ENCODE assay signal across 25 mouse cellular contexts in genomic region chrX:93928379-93928778, GRCm38 (mm10). TPM values are rescaled to one million over a fixed set of nuclear protein-coding genes. Genes with fewer than 3 reads are reported as not detected.
A peak's percentile ranks its signal among the peaks of the same experiment; 100 is the strongest.
DNase-seq lines count a peak whose midpoint lies in the region; ATAC-seq and TF ChIP-seq lines count a peak whose summit lies in the region.
"Had no signal": no experiment of that assay in that cellular context is flagged by ENCODE, and none has a peak within 500 bp of the region (broad histone marks: within the 10 kb centered on the region; RNA-seq: fewer than 3 reads in every experiment).

No protein-coding gene starts in this region.

- DNase-seq in liver, adult 2 months (ENCODE audit: extremely low read depth, low read depth, low spot score), result peak; percentile 37
- no peak for DNase-seq in liver
- no peak for DNase-seq in gastrocnemius, postnatal 10 days
- no peak for DNase-seq in layer of hippocampus, adult 8-10 months (ENCODE audit: low spot score in 2 of 2)
- no peak for DNase-seq in ovary, postnatal 14 days (ENCODE audit: low spot score)
- DNase-seq: B cell, adult 2 months; cerebellum, adult 18-20 months; cerebellum, postnatal 25 days; kidney, postnatal 10 days; left cerebral cortex, postnatal 4 days; lung, adult 18-20 months; thymus, adult 2 months had no signal

- no peaks in the 10 kb centered on the region for H3K36me3 ChIP-seq in liver, adult 2 months (ENCODE audit: control insufficient read depth, insufficient read depth, low read length)
- no peaks in the 10 kb centered on the region for H3K36me3 ChIP-seq in intestine, embryonic 15.5 days
- H3K36me3 ChIP-seq in liver, embryonic 15.5 days (replicated peaks), result no peaks in the 10 kb centered on the region
- H3K36me3 ChIP-seq: heart, embryonic 10.5 days; hindbrain, embryonic 12.5 days; midbrain, embryonic 12.5 days; neural tube, embryonic 13.5 days; stomach, embryonic 15.5 days had no signal

- no peak overlapping the region for H3K4me2 ChIP-seq in intestine, embryonic 15.5 days (replicated peaks)
- H3K4me2 ChIP-seq in liver, embryonic 15.5 days, result peak overlapping the region; percentile 41
- H3K4me2 ChIP-seq: hindbrain, embryonic 12.5 days; midbrain, embryonic 12.5 days; neural tube, embryonic 13.5 days; stomach, embryonic 15.5 days had no signal

- no peaks in the 10 kb centered on the region for H3K9me3 ChIP-seq in intestine, embryonic 15.5 days
- no peaks in the 10 kb centered on the region for H3K9me3 ChIP-seq in liver, embryonic 15.5 days (replicated peaks)
- H3K9me3 ChIP-seq: heart, embryonic 10.5 days; hindbrain, embryonic 12.5 days; midbrain, embryonic 12.5 days; stomach, embryonic 15.5 days had no signal

- TF ChIP-seq CTCF in liver, adult 2 months (IDR thresholded peaks at IDR 0.05; ENCODE audit: low read depth, low read length), result no peak

- H3K4me1 ChIP-seq in liver, adult 2 months (ENCODE audit: control insufficient read depth, insufficient read depth, low read length), result peaks cover 2% of the 10 kb centered on the region; the same call in 1 of the 2 replicates
- H3K4me1 ChIP-seq in intestine, embryonic 15.5 days (replicated peaks), result no peaks in the 10 kb centered on the region
- peaks cover 30% of the 10 kb centered on the region for H3K4me1 ChIP-seq in liver, embryonic 15.5 days (replicated peaks)
- H3K4me1 ChIP-seq: heart, embryonic 10.5 days; hindbrain, embryonic 12.5 days; midbrain, embryonic 12.5 days; neural tube, embryonic 13.5 days; stomach, embryonic 15.5 days had no signal

- WGBS in liver, adult 2 months, result 27% methylated on average over 3 of the region's 3 CpGs
- WGBS in intestine, embryonic 15.5 days, result 65% methylated on average over 3 of the region's 3 CpGs
- 39% methylated on average over 3 of the region's 3 CpGs for WGBS in liver, embryonic 15.5 days (ENCODE audit: insufficient replicate concordance)

- H3K27me3 ChIP-seq in liver, adult 2 months (ENCODE audit: control insufficient read depth, insufficient read depth, low read length), result no peaks in the 10 kb centered on the region
- H3K27me3 ChIP-seq in intestine, embryonic 15.5 days (replicated peaks), result no peaks in the 10 kb centered on the region
- H3K27me3 ChIP-seq in liver, embryonic 15.5 days, result no peaks in the 10 kb centered on the region
- H3K27me3 ChIP-seq: midbrain, embryonic 12.5 days; neural tube, embryonic 13.5 days; stomach, embryonic 15.5 days had no signal

- H3K9ac ChIP-seq in liver, adult 2 months (ENCODE audit: low read depth, low read length), result no peak overlapping the region
- no peak overlapping the region for H3K9ac ChIP-seq in intestine, embryonic 15.5 days
- H3K9ac ChIP-seq in liver, embryonic 15.5 days, result no peak overlapping the region; the same call in 1 of the 2 replicates
- H3K9ac ChIP-seq: hindbrain, embryonic 12.5 days; midbrain, embryonic 12.5 days; neural tube, embryonic 13.5 days; stomach, embryonic 15.5 days had no signal

- H3K4me3 ChIP-seq in liver, adult 2 months (ENCODE audit: insufficient read depth, low read depth, low read length), result no peak overlapping the region
- H3K4me3 ChIP-seq in intestine, embryonic 15.5 days (replicated peaks), result no peak overlapping the region
- no peak overlapping the region for H3K4me3 ChIP-seq in liver, embryonic 15.5 days (replicated peaks)
- H3K4me3 ChIP-seq: heart, embryonic 10.5 days; hindbrain, embryonic 12.5 days; left cerebral cortex, adult 2 months; midbrain, embryonic 12.5 days; neural tube, embryonic 13.5 days; stomach, embryonic 15.5 days had no signal

- H3K27ac ChIP-seq in liver, adult 2 months (replicated peaks; ENCODE audit: insufficient read depth, low read depth, low read length), result no peak overlapping the region
- peak overlapping the region; percentile 40; the same call in 1 of the 2 replicates for H3K27ac ChIP-seq in intestine, embryonic 15.5 days
- H3K27ac ChIP-seq in liver, embryonic 15.5 days (replicated peaks), result peak overlapping the region; percentile 80
- H3K27ac ChIP-seq: heart, embryonic 10.5 days; hindbrain, embryonic 12.5 days; left cerebral cortex, adult 2 months; midbrain, embryonic 12.5 days; neural tube, embryonic 13.5 days; stomach, embryonic 15.5 days had no signal

- ATAC-seq in intestine, embryonic 15.5 days, result peak; percentile 82
- peak; percentile 58 for ATAC-seq in liver, embryonic 15.5 days (ENCODE audit: insufficient read depth)
- ATAC-seq: forebrain, embryonic 16.5 days had no signal

- H3K79me2 ChIP-seq in liver, adult 2 months (ENCODE audit: control insufficient read depth, insufficient read depth, low read length), result no peaks in the 10 kb centered on the region

- no peak for TF ChIP-seq POLR2A in liver, adult 2 months (IDR thresholded peaks at IDR 0.05; ENCODE audit: extremely low read depth, insufficient read depth, low read length)

RNA-seq across cellular contexts. Expression of gene AU015836, which starts 40.1 kb away (rescaled TPM):
- total RNA-seq in liver, adult 2 months (2014; rRNA removed), result not detected in 2 replicates
- not detected in 2 replicates for polyA plus RNA-seq in liver, adult 2 months (2012; rRNA removed)
- 0.36 and 0.42 TPM in 2 replicates for polyA plus RNA-seq in intestine, embryonic 15.5 days (2015; fragmentation: Nextera tagmentation; extraction: Ambion mirVana)
- polyA plus RNA-seq in liver, embryonic 15.5 days (2015; fragmentation: Nextera tagmentation; extraction: Ambion mirVana), result 0.31 and 0.45 TPM in 2 replicates
- total RNA-seq in gastrocnemius, postnatal 10 days (2021), result not detected
- not detected for total RNA-seq in layer of hippocampus, adult 8-10 months (2022)
- total RNA-seq: adrenal gland, adult 18-20 months; left cerebral cortex, adult 2 months; left cerebral cortex, postnatal 4 days had no signal
- polyA plus RNA-seq: forebrain, embryonic 16.5 days; gonadal fat pad, adult 2 months; heart, postnatal 0 days; hindbrain, embryonic 12.5 days; midbrain, embryonic 12.5 days; neural tube, embryonic 13.5 days; spleen, adult 2 months had no signal
